Mouse (Mus musculus) C2C12 (cell line): Measurements from ENCODE around the gene Ssr4.

Experiments
- CEBPB ChIP-seq: IDR thresholded peaks from one replicate; pipeline ENCODE4 v1.6.1; 2011; ENCODE audit warnings: low read depth, mild to moderate bottlenecking, control low read depth, moderate library complexity
- CTCF ChIP-seq: IDR thresholded peaks from one replicate; pipeline ENCODE4 v1.5.1; 2011; ENCODE audit not compliant: control insufficient read depth, insufficient read depth, insufficient read length
- MAX ChIP-seq: IDR thresholded peaks from one replicate; pipeline ENCODE4 v1.6.1; 2011; ENCODE audit warnings: mild to moderate bottlenecking, control low read depth
- MYOD1 ChIP-seq: IDR thresholded peaks from one replicate; pipeline ENCODE4 v1.6.1; 2011; ENCODE audit warnings: low read depth; ENCODE audit not compliant: control insufficient read depth, insufficient read length
- MYOG ChIP-seq: IDR thresholded peaks from one replicate; pipeline ENCODE4 v1.6.1; 2011; ENCODE audit not compliant: control insufficient read depth, insufficient read length; ENCODE audit errors: extremely low read depth
- USF1 ChIP-seq: IDR thresholded peaks from one replicate; pipeline ENCODE4 v1.6.1; 2011; ENCODE audit warnings: low read depth, mild to moderate bottlenecking, control low read depth, moderate library complexity

DNA sequence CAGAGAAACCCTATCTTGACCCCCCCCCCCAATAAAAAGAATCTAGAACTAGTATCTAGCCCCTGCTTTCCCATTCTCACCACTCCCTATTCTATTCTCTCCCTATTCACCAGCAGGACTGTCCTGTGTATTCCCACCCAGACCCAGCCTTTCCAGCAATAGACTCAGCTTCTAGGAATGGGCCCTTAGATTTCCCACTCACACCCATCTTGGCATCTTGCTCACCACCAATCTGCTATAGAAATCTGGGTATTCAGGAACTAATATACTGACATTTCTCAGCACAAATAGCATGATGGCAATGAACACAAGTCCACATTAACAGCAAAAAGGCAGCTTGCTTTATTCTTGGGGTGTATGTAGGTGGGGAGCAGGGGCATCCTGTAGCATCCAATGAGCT, 6.2 kb downstream of the Ssr4 start:
- TF ChIP-seq USF1 (no peak), CTCF (no peak), MYOG (no peak), CEBPB (no peak), MAX (no peak), MYOD1 (no peak)
